In the genomic region with DNA sequence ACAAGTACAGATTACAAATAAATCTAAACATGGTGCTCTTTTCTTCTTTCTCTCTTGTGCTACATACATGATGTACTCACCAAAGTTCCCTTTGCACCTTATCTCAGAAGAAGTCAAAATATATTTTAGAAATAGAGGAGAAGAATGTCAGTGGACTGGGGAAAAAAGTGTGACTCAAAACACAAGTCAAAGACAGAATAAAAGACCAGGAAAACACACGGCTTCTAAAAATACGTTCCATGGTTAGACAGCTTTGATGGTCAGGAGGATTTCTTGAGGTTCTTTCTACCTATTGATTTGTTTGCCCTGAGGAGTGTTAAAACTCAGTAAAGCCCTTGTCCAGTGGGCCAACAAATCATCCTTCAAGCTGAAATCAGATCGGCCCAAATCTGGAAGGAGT, we compare ENCODE assay signal across 16 mouse cellular contexts.
"Had no signal": no experiment of that assay in that cellular context is flagged by ENCODE, and none has a peak within 500 bp of the region (broad histone marks: within the 10 kb centered on the region; RNA-seq: fewer than 3 reads in every experiment).

No protein-coding gene starts in this region.

- H3K36me3 ChIP-seq: neural tube, embryonic 13.5 days; neural tube, embryonic 15.5 days; stomach, embryonic 15.5 days had no signal

- H3K4me1 ChIP-seq: neural tube, embryonic 13.5 days; neural tube, embryonic 15.5 days; stomach, embryonic 15.5 days had no signal

- H3K4me2 ChIP-seq: neural tube, embryonic 13.5 days; neural tube, embryonic 15.5 days; stomach, embryonic 15.5 days had no signal

- H3K27ac ChIP-seq: neural tube, embryonic 13.5 days; neural tube, embryonic 15.5 days; stomach, embryonic 15.5 days; stomach, postnatal 0 days had no signal

- DNase-seq: retina, postnatal 1 day; right cerebral cortex, adult 18-20 months; right cerebral cortex, postnatal 14 days; right cerebral cortex, postnatal 25 days; right cerebral cortex, postnatal 4 days; spleen, adult 18-20 months; thymus, adult 18-20 months; thymus, adult 2 months; thymus, postnatal 14 days; thymus, postnatal 25 days; thymus, postnatal 36 days; thymus, postnatal 4 days had no signal

- H3K9me3 ChIP-seq: neural tube, embryonic 13.5 days; neural tube, embryonic 15.5 days; stomach, embryonic 15.5 days had no signal

- H3K9ac ChIP-seq: neural tube, embryonic 13.5 days; neural tube, embryonic 15.5 days; stomach, embryonic 15.5 days had no signal

- H3K4me3 ChIP-seq: neural tube, embryonic 13.5 days; neural tube, embryonic 15.5 days; stomach, embryonic 15.5 days had no signal

- H3K27me3 ChIP-seq: neural tube, embryonic 13.5 days; neural tube, embryonic 15.5 days; stomach, embryonic 15.5 days had no signal
